Mouse (Mus musculus): Measurements from ENCODE around the gene Ints12. TPM values are rescaled to one million over a fixed set of nuclear protein-coding genes. Genes with fewer than 3 reads are reported as not detected.

The Ints12 gene
- polyA plus RNA-seq, 1 experiment from 2014 or later, result 21.6 TPM

DNA sequence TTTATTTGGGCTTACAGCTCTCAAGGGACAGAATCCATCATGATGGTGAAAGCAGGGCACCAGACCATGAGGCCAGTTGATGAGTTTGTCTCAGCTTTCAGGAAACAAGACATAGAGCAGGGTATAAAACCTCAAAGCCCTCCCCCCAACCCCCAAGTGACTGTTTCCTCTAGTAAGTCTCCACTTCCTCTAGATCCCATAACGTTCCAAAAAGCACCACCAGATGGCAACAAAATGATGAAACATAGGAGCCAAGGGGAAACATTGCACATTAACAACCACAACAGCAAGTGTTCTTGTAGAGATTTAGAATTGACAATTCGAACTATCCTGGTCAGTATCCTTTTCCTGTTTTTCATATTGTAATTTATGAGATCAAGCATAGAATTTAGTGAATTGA, 20.1 kb downstream of the Ints12 start:
- no peak for ATAC-seq (ENCODE audit: insufficient read depth, low FRiP score)
- H3K36me3 ChIP-seq (ENCODE audit: control insufficient read depth, insufficient read depth, low read length), result peaks cover 3% of the 10 kb centered on the region; the same call in 1 of the 2 replicates
- H3K9me3 ChIP-seq (replicated peaks; ENCODE audit: control insufficient read depth, low read length), result no peaks in the 10 kb centered on the region
- no peak overlapping the region for H3K4me2 ChIP-seq (ENCODE audit: low read depth, low read length)
- 34% methylated on average over 2 of the region's 2 CpGs for WGBS
- no peaks in the 10 kb centered on the region for H3K27me3 ChIP-seq (ENCODE audit: control insufficient read depth, insufficient read depth, low read length)
- H3K4me1 ChIP-seq (ENCODE audit: control insufficient read depth, insufficient read depth, low read length), result no peaks in the 10 kb centered on the region
- no peak overlapping the region for H3K9ac ChIP-seq (ENCODE audit: low read length)
- H3K27ac ChIP-seq (ENCODE audit: low read length), result no peak overlapping the region
- H3K4me3 ChIP-seq (replicated peaks; ENCODE audit: low read length), result no peak overlapping the region

DNA sequence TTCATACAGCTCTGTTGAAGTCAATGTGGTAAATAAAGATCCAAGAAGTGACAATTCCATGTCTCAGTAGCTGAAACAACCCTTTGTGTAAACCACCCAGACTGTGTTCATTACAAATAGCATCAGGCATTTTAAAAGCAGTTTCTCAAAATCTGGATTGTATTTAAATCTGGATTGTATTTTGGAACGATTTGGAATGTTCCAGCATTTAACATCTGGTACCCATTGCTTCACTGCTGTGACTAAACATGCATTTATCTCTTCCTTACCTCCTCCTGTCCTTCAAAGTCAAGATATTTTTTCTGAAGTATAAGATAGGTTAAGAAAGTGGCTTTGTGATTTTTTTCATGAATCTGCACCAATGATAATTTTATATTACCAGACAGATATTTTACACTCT, 21.6 kb downstream of the Ints12 start:
- no peak for ATAC-seq (ENCODE audit: insufficient read depth, low FRiP score)
- no peak overlapping the region for H3K9ac ChIP-seq (ENCODE audit: low read length)
- no peak overlapping the region for H3K4me2 ChIP-seq (ENCODE audit: low read depth, low read length)
- H3K4me3 ChIP-seq (replicated peaks; ENCODE audit: low read length), result no peak overlapping the region
- H3K9me3 ChIP-seq (replicated peaks; ENCODE audit: control insufficient read depth, low read length), result no peaks in the 10 kb centered on the region
- WGBS, result 51% methylated on average over 1 of the region's 1 CpGs
- peaks cover 3% of the 10 kb centered on the region; the same call in 1 of the 2 replicates for H3K36me3 ChIP-seq (ENCODE audit: control insufficient read depth, insufficient read depth, low read length)
- H3K27ac ChIP-seq (ENCODE audit: low read length), result no peak overlapping the region
- H3K4me1 ChIP-seq (ENCODE audit: control insufficient read depth, insufficient read depth, low read length), result no peaks in the 10 kb centered on the region
- H3K27me3 ChIP-seq (ENCODE audit: control insufficient read depth, insufficient read depth, low read length), result no peaks in the 10 kb centered on the region

DNA sequence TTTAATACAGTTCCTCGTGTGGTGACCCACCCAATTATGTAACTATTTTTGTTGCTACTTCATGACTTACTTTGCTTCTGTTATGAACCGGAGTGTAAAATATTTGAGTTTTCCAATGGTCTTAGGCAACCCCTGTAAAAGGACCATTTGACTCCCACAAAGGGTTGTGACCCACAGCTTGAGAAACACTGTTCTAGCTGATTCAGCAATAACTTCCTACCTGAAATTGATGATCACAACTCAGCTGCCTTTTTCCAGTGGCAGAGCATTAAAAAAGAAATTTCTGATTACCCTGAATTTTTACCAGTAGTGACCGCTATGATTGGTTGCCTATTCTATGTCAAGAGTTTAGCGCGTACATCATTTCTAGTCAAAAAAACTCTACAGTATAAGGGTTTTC, 39.7 kb downstream of the Ints12 start:
- WGBS, result 89% methylated on average over 5 of the region's 5 CpGs
- no peak overlapping the region for H3K4me3 ChIP-seq (replicated peaks; ENCODE audit: low read length)
- ATAC-seq (ENCODE audit: insufficient read depth, low FRiP score), result no peak
- no peaks in the 10 kb centered on the region for H3K36me3 ChIP-seq (ENCODE audit: control insufficient read depth, insufficient read depth, low read length)
- no peak overlapping the region for H3K9ac ChIP-seq (ENCODE audit: low read length)
- no peaks in the 10 kb centered on the region for H3K27me3 ChIP-seq (ENCODE audit: control insufficient read depth, insufficient read depth, low read length)
- no peak overlapping the region for H3K4me2 ChIP-seq (ENCODE audit: low read depth, low read length)
- H3K27ac ChIP-seq (ENCODE audit: low read length), result no peak overlapping the region
- H3K9me3 ChIP-seq (replicated peaks; ENCODE audit: control insufficient read depth, low read length), result no peaks in the 10 kb centered on the region
- H3K4me1 ChIP-seq (ENCODE audit: control insufficient read depth, insufficient read depth, low read length), result no peaks in the 10 kb centered on the region

DNA sequence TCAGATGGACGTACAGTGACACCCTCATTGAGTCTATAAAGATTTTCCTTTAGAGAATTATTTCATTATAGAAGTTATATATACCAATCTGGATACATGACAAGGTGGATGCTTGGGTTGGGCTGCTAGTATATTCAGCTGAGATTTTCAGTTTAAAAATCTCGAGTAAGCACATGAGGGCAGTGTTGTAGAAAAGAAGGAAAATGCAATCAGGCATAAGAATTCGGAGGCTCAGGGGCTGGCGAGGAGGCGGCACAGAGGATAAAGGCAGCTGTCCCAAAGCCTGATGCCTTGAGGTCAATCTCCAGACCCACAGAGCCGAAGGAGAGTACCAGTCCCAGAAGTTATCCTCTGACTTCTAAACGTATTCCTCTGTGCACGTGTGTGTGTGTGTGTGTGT, 41.0 kb downstream of the Ints12 start:
- WGBS, result 67% methylated on average over 8 of the region's 8 CpGs
- no peak overlapping the region for H3K4me2 ChIP-seq (ENCODE audit: low read depth, low read length)
- ATAC-seq (ENCODE audit: insufficient read depth, low FRiP score), result no peak
- H3K4me1 ChIP-seq (ENCODE audit: control insufficient read depth, insufficient read depth, low read length), result no peaks in the 10 kb centered on the region
- no peaks in the 10 kb centered on the region for H3K36me3 ChIP-seq (ENCODE audit: control insufficient read depth, insufficient read depth, low read length)
- H3K27ac ChIP-seq (ENCODE audit: low read length), result no peak overlapping the region
- no peak overlapping the region for H3K9ac ChIP-seq (ENCODE audit: low read length)
- no peaks in the 10 kb centered on the region for H3K27me3 ChIP-seq (ENCODE audit: control insufficient read depth, insufficient read depth, low read length)
- no peak overlapping the region for H3K4me3 ChIP-seq (replicated peaks; ENCODE audit: low read length)
- no peaks in the 10 kb centered on the region for H3K9me3 ChIP-seq (replicated peaks; ENCODE audit: control insufficient read depth, low read length)

DNA sequence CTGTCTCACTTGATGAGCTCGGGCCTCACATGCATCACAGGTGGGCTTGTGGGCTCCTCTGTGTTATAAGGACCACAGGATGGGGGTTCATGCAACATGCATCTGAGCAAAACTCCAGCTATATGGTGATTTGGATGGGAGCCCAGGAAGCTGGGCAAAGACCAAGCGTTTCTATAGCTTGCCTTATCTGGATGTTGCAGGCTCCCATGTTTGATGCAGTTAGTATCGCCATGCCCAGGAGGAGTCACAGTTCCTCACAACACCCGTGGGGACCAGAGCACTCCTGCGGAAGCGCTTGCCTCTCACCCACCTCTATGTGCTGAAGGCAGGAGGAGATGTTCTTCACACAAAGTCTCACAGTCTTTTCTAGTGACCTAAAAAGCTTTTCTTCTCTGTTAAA, 50.2 kb downstream of the Ints12 start:
- ATAC-seq (ENCODE audit: insufficient read depth, low FRiP score), result no peak
- Histone ChIP-seq H3K27ac (ENCODE audit: low read length) (no peak overlapping the region), H3K4me3 (replicated peaks; ENCODE audit: low read length) (no peak overlapping the region), H3K4me2 (ENCODE audit: low read depth, low read length) (no peak overlapping the region), H3K4me1 (ENCODE audit: control insufficient read depth, insufficient read depth, low read length) (no peaks in the 10 kb centered on the region), H3K9me3 (replicated peaks; ENCODE audit: control insufficient read depth, low read length) (no peaks in the 10 kb centered on the region), H3K9ac (ENCODE audit: low read length) (no peak overlapping the region), H3K27me3 (ENCODE audit: control insufficient read depth, insufficient read depth, low read length) (no peaks in the 10 kb centered on the region), H3K36me3 (ENCODE audit: control insufficient read depth, insufficient read depth, low read length) (no peaks in the 10 kb centered on the region)
- WGBS, result 87% methylated on average over 6 of the region's 6 CpGs

DNA sequence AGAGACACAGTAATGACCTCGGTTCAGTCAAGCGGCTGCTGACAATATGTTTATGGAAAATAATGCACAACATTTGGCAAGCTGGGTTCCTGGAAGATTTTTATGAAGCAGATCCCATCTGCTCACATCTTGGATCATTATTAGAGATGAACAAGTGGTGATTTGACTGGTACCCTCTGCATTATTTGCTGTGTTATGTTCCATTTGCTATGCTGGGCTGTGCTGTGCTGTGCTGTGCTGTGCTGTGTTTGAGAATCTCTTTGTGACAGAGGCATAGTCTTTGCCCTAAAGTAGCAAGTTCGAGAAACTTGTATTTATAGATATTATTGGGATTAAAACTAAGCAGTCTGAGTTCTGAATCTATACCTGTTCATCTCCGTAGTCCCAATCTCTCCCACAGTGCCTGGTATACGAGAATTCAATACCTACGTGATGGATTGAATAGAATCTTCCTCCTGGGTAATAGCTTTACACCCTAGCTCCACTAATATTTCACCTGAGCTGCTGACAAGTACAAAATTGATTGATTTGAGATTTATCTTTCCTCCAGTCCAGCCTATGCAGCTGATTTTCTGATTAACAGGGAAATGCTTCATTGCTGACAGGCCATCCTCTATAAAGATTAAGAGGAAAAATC, 53.0 kb downstream of the Ints12 start:
- Histone ChIP-seq H3K4me3 (replicated peaks; ENCODE audit: low read length) (no peak overlapping the region), H3K4me1 (ENCODE audit: control insufficient read depth, insufficient read depth, low read length) (no peaks in the 10 kb centered on the region), H3K27me3 (ENCODE audit: control insufficient read depth, insufficient read depth, low read length) (no peaks in the 10 kb centered on the region), H3K27ac (ENCODE audit: low read length) (no peak overlapping the region), H3K4me2 (ENCODE audit: low read depth, low read length) (no peak overlapping the region), H3K9me3 (replicated peaks; ENCODE audit: control insufficient read depth, low read length) (no peaks in the 10 kb centered on the region), H3K36me3 (ENCODE audit: control insufficient read depth, insufficient read depth, low read length) (no peaks in the 10 kb centered on the region), H3K9ac (ENCODE audit: low read length) (no peak overlapping the region)
- WGBS, result 79% methylated on average over 6 of the region's 6 CpGs
- ATAC-seq (ENCODE audit: insufficient read depth, low FRiP score), result no peak

DNA sequence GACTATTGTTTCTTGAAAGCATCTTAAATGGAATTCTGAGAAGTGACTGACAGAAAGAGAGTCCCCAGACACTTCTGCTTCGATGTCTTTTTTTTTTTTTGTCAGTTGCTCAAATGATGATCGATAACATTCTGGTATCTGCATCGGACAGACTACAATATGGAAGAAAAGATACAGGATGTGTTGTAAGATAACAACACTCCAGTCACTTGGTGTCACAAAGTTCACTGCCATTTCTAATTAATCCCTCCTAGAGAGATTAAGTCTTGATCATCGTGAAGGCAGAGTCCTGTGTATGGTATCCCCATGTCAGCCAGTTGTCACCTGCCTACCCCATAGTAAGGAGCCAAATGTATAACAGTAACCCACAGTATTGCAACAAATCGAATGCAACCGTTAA, 60.0 kb downstream of the Ints12 start:
- no peaks in the 10 kb centered on the region for H3K27me3 ChIP-seq (ENCODE audit: control insufficient read depth, insufficient read depth, low read length)
- H3K9ac ChIP-seq (ENCODE audit: low read length), result no peak overlapping the region
- no peaks in the 10 kb centered on the region for H3K9me3 ChIP-seq (replicated peaks; ENCODE audit: control insufficient read depth, low read length)
- no peak overlapping the region for H3K4me3 ChIP-seq (replicated peaks; ENCODE audit: low read length)
- H3K36me3 ChIP-seq (ENCODE audit: control insufficient read depth, insufficient read depth, low read length), result no peaks in the 10 kb centered on the region
- H3K4me1 ChIP-seq (ENCODE audit: control insufficient read depth, insufficient read depth, low read length), result no peaks in the 10 kb centered on the region
- no peak for ATAC-seq (ENCODE audit: insufficient read depth, low FRiP score)
- no peak overlapping the region for H3K27ac ChIP-seq (ENCODE audit: low read length)
- no peak overlapping the region for H3K4me2 ChIP-seq (ENCODE audit: low read depth, low read length)
- 78% methylated on average over 6 of the region's 6 CpGs for WGBS

DNA sequence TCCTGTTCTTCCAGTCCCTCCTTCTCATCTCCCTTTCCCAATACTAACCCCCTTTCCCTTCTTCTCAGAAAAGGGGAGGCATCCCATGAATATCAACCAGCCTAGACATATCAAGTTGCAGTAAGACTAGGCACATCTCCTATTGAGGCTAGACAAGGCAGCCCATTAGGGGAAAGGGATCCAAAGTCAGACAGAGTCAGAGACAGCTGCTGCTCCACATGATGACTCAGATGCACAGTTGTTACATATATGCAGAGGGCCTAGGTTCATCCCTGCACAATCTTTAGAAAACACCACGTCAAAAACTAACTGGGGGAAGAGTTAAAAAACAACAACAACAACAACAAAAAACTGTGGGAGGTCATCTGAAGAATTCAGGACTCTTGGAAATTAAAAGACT, 61.2 kb downstream of the Ints12 start:
- Histone ChIP-seq H3K27me3 (ENCODE audit: control insufficient read depth, insufficient read depth, low read length) (no peaks in the 10 kb centered on the region), H3K27ac (ENCODE audit: low read length) (no peak overlapping the region), H3K36me3 (ENCODE audit: control insufficient read depth, insufficient read depth, low read length) (no peaks in the 10 kb centered on the region), H3K4me3 (replicated peaks; ENCODE audit: low read length) (no peak overlapping the region), H3K4me2 (ENCODE audit: low read depth, low read length) (no peak overlapping the region), H3K4me1 (ENCODE audit: control insufficient read depth, insufficient read depth, low read length) (no peaks in the 10 kb centered on the region), H3K9me3 (replicated peaks; ENCODE audit: control insufficient read depth, low read length) (no peaks in the 10 kb centered on the region), H3K9ac (ENCODE audit: low read length) (no peak overlapping the region)
- no peak for ATAC-seq (ENCODE audit: insufficient read depth, low FRiP score)
- 62% methylated on average over 1 of the region's 1 CpGs for WGBS

DNA sequence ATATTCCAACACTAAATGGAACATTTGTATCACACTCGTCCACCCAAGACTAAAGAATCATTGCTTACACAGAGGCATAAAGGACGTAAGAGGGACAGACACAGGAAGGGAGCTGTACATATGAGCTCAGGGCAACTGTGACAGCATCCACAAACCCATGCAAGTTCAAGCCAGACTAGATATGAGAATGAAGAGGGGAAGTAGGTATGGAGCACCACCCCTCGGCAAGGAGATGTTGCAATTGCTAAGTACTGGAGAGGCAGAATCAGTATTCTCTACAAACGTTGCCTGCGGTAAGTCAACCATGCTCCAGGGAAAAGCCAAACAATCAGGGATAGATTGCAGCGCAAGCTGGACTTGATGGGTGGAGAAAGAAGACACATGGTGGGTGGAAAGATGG, 62.0 kb downstream of the Ints12 start:
- H3K4me3 ChIP-seq (replicated peaks; ENCODE audit: low read length), result no peak overlapping the region
- H3K9ac ChIP-seq (ENCODE audit: low read length), result no peak overlapping the region
- no peaks in the 10 kb centered on the region for H3K27me3 ChIP-seq (ENCODE audit: control insufficient read depth, insufficient read depth, low read length)
- no peak overlapping the region for H3K4me2 ChIP-seq (ENCODE audit: low read depth, low read length)
- no peak overlapping the region for H3K27ac ChIP-seq (ENCODE audit: low read length)
- no peaks in the 10 kb centered on the region for H3K9me3 ChIP-seq (replicated peaks; ENCODE audit: control insufficient read depth, low read length)
- 68% methylated on average over 6 of the region's 6 CpGs for WGBS
- ATAC-seq (ENCODE audit: insufficient read depth, low FRiP score), result no peak
- H3K36me3 ChIP-seq (ENCODE audit: control insufficient read depth, insufficient read depth, low read length), result no peaks in the 10 kb centered on the region
- no peaks in the 10 kb centered on the region for H3K4me1 ChIP-seq (ENCODE audit: control insufficient read depth, insufficient read depth, low read length)

Data from stomach, embryonic 16.5 days (tissue).